Mouse (Mus musculus) cerebellum, adult 8-10 months (tissue): Measurements from ENCODE around the gene Tcstv3.
"Not testable (repeated sequence)": the region's sequence is repeated elsewhere in the genome, so short reads cannot be mapped to it uniquely, and the experiment has no call there.

ENCODE experiments used
- DNase-seq: peaks from one replicate; pipeline ENCODE4 v3.0.0; 2022

The Tcstv3 gene

GRCm38 (mm10) chr13:120316578-120316977, at the start of gene Tcstv3:
Gene Tcstv3 (plus strand): TSS chr13:120316878.
- DNase-seq, result not testable (repeated sequence)

GRCm38 (mm10) chr13:120277837-120278236, 38.8 kb upstream of the Tcstv3 start:
- DNase-seq, result not testable (repeated sequence)

DNA sequence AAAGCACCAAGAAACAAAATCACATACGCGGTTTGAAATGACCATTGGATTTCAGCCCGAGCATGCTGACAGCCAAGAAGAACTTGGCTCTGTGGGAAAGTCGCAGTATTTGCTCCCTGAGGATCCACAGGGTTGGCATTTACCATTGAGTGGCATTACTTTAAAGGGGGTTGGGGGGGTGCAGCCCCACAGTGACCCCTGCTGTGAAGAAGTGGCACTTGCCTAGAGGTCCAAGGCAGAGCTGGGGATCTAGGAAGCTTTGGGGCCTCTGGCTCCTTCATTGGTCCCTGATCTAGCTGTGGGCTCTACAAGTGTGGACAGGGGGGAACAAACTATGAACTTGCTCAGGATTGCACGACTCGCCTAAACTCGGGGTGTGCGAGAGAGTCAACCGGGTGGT, 37.9 kb upstream of the Tcstv3 start:
- DNase-seq, result no peak

GRCm38 (mm10) chr13:120299324-120299894, 17.3 kb upstream of the Tcstv3 start:
- DNase-seq, result no peak

DNA sequence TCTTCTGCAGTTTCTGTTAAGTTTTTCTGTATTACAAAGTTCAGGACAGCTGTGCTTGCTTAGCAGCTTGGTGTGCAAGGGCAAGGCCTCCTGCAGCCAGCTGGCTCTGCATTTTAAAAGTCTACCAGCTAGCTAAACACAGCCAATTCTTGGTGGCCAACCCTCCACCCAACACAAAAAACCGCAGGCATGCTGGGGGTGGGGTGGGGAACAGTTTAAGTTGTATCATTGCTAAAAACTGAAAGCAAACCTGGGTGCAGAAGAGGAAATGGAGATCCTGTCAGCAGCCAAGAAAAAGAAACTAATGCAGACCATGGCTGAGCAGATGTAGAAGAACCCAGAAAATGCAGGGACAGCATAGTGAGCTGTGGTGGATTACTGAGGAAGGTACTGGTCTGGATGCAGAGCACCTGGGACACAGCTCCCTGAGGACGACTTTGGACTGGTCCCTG, 16.7 kb upstream of the Tcstv3 start, which contains the start of gene BC147527:
TSS of gene BC147527 (plus strand) at position 402 of the 452 bp plus-strand sequence.
- no peak for DNase-seq

DNA sequence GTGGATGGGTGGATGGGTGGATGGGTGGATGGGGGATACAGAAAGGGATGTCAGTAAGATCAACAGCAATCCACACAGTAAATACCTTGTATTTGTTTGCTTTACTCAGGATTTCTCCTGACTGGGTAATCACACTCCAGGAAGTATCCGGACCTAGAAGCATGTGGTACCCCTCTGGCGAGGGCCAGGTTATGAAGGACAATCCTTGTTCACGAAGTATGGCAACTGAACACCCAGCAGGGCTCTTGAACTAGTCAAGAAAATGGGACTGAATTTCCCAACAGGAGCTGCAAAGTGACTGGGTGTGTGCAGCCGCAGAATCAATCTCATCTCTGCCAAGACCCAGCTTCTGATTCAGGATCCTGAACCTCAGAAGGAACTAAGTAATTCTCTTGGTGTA, 15.8 kb upstream of the Tcstv3 start:
- DNase-seq, result no peak

- DNase-seq, result no peak
Measured at GRCm38 (mm10) chr13:120310749-120311148, 5.9 kb upstream of the Tcstv3 start.

- DNase-seq, result no peak
Measured at GRCm38 (mm10) chr13:120313584-120313983, 3.1 kb upstream of the Tcstv3 start.

- DNase-seq, result no peak
Measured at GRCm38 (mm10) chr13:120320183-120320582, 3.5 kb downstream of the Tcstv3 start.

DNA sequence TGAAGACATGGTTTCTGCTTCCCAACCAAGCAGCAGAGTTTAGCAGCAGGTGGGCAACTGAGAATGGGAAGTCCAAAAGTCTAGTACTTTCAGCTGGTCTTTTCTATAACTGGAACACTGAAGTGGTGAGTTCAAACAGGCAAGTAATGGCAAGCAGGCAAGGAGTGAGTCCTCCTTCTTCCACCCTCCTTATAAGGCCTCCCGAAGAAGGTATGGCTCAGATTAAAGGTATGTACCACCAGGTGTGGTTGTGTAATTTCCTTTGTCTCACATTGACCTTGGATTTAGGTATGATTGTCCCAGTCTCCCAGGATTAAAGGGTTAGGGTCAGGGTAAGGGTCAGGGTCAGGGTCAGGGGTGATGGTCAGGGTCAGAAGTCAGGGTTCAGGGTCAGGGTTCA, 4.0 kb downstream of the Tcstv3 start:
- DNase-seq, result no peak
